Mouse (Mus musculus) ES-Bruce4 (cell line): ENCODE measurements around the gene Zfp523. TPM values are rescaled to one million over a fixed set of nuclear protein-coding genes. Genes with fewer than 3 reads are reported as not detected.

ENCODE experiments used
- H3K27ac ChIP-seq: 2 replicates; pipeline ENCODE4 v1.5.1; 2012; ENCODE audit warnings: low read length, inconsistent platforms; ENCODE audit not compliant: insufficient read depth
- H3K27me3 ChIP-seq: 2 replicates; pipeline ENCODE4 v1.6.1; 2012; ENCODE audit warnings: mild to moderate bottlenecking, low read length, inconsistent platforms; ENCODE audit not compliant: control insufficient read depth, poor library complexity, insufficient read depth, severe bottlenecking
- H3K36me3 ChIP-seq: 2 replicates; pipeline ENCODE4 v1.6.1; 2012; ENCODE audit warnings: inconsistent platforms, mild to moderate bottlenecking, low read length, moderate library complexity; ENCODE audit not compliant: control insufficient read depth, poor library complexity, insufficient read depth, severe bottlenecking
- H3K4me1 ChIP-seq: one replicate; pipeline ENCODE4 v1.8.1; 2011; ENCODE audit warnings: low read length; ENCODE audit not compliant: control insufficient read depth, insufficient read depth
- H3K4me3 ChIP-seq: 2 replicates; pipeline ENCODE4 v1.5.1; 2011; ENCODE audit warnings: low read depth, mild to moderate bottlenecking, low read length
- H3K9ac ChIP-seq: 2 replicates; pipeline ENCODE4 v1.6.1; 2012; ENCODE audit warnings: low read depth, mild to moderate bottlenecking, inconsistent platforms; ENCODE audit not compliant: poor library complexity, severe bottlenecking
- H3K9me3 ChIP-seq: replicated peaks from 2 replicates; pipeline ENCODE4 v1.6.1; 2012; ENCODE audit warnings: mild to moderate bottlenecking, low read length, inconsistent platforms; ENCODE audit not compliant: control insufficient read depth, poor library complexity, insufficient read depth, severe bottlenecking
- CTCF ChIP-seq: IDR thresholded peaks from one replicate; pipeline ENCODE4 v1.8.1; 2011; ENCODE audit warnings: low read depth, low read length
- EP300 ChIP-seq: IDR thresholded peaks from 2 replicates; pipeline ENCODE4 v1.6.1; 2011; ENCODE audit warnings: low read depth, low read length; ENCODE audit not compliant: insufficient read depth
- POLR2A ChIP-seq: IDR thresholded peaks from one replicate; pipeline ENCODE4 v1.8.1; 2011; ENCODE audit warnings: low read length; ENCODE audit not compliant: insufficient read depth
- polyA plus RNA-seq: library from polyadenylated mRNA; stranded (reverse); fragments of >200 nt; gene quantifications from 2 replicates; pipeline ENCODE4 v1.2.4, GENCODE M21; 2011; ENCODE audit warnings: low read depth; ENCODE audit not compliant: missing spikeins, insufficient read depth, insufficient read length

The Zfp523 gene
- polyA plus RNA-seq, 1 experiment: 16.6 TPM

- TF ChIP-seq CTCF (no peak), EP300 (no peak), POLR2A (no peak)
- H3K27me3 ChIP-seq: no peaks in the 10 kb centered on the region
- H3K4me1 ChIP-seq: peaks cover 26% of the 10 kb centered on the region
- H3K27ac ChIP-seq: no peak overlapping the region
- no peaks in the 10 kb centered on the region for H3K9me3 ChIP-seq
- no peak overlapping the region for H3K4me3 ChIP-seq
- H3K36me3 ChIP-seq: no peaks in the 10 kb centered on the region
- H3K9ac ChIP-seq: no peak overlapping the region
Observed at GRCm38 (mm10) chr17:28153095-28153494, 23.8 kb upstream of the Zfp523 start.

- Histone ChIP-seq H3K36me3 (no peaks in the 10 kb centered on the region), H3K27ac (no peak overlapping the region), H3K9ac (no peak overlapping the region), H3K9me3 (no peaks in the 10 kb centered on the region), H3K4me1 (peaks cover 17% of the 10 kb centered on the region), H3K27me3 (no peaks in the 10 kb centered on the region), H3K4me3 (peak overlapping the region; percentile 31; the same call in 1 of the 2 replicates)
- TF ChIP-seq POLR2A (no peak), CTCF (no peak), EP300 (no peak)
Observed at GRCm38 (mm10) chr17:28154970-28155369, 22.0 kb upstream of the Zfp523 start.

DNA sequence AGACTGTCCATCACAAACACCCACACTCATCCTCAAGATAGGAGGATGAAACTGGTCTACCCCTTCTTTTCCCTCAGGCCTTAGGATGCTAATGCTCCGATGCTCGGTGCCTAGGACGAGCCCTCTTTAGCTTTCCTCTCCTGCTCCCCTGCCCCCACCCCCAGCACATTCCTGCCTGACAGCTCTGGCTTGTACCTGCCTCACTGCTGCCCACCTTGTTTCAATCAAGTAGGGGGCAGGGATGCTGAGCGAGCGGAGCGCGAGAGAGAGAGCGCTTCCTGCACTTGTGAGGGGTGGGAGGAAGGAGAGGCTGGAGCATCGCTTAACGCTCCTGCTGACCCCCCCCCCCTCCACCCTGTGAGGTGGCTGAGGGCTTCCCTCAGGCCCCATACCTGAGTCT, 16.6 kb upstream of the Zfp523 start:
- H3K36me3 ChIP-seq: no peaks in the 10 kb centered on the region
- H3K4me3 ChIP-seq: no peak overlapping the region
- H3K27me3 ChIP-seq: no peaks in the 10 kb centered on the region
- no peaks in the 10 kb centered on the region for H3K4me1 ChIP-seq
- no peak overlapping the region for H3K27ac ChIP-seq
- TF ChIP-seq CTCF: no peak
- TF ChIP-seq POLR2A: no peak
- no peak for TF ChIP-seq EP300
- H3K9me3 ChIP-seq: no peaks in the 10 kb centered on the region
- no peak overlapping the region for H3K9ac ChIP-seq

GRCm38 (mm10) chr17:28161310-28161881, 15.5 kb upstream of the Zfp523 start:
- Histone ChIP-seq H3K4me1 (no peaks in the 10 kb centered on the region), H3K36me3 (no peaks in the 10 kb centered on the region), H3K9ac (no peak overlapping the region), H3K4me3 (no peak overlapping the region), H3K27ac (no peak overlapping the region), H3K27me3 (no peaks in the 10 kb centered on the region), H3K9me3 (no peaks in the 10 kb centered on the region)
- TF ChIP-seq POLR2A (no peak), EP300 (no peak), CTCF (no peak)

- Histone ChIP-seq H3K4me3 (no peak overlapping the region), H3K27me3 (no peaks in the 10 kb centered on the region), H3K9me3 (no peaks in the 10 kb centered on the region), H3K9ac (no peak overlapping the region), H3K36me3 (no peaks in the 10 kb centered on the region), H3K4me1 (no peaks in the 10 kb centered on the region), H3K27ac (no peak overlapping the region)
- TF ChIP-seq CTCF (peak; percentile 92), POLR2A (no peak), EP300 (peak; percentile 59; the same call in 1 of the 2 replicates)
Observed at GRCm38 (mm10) chr17:28163666-28164065, 13.3 kb upstream of the Zfp523 start.

GRCm38 (mm10) chr17:28170460-28171305, 6.2 kb upstream of the Zfp523 start:
- H3K36me3 ChIP-seq: no peaks in the 10 kb centered on the region
- H3K9ac ChIP-seq: no peak overlapping the region
- H3K27me3 ChIP-seq: no peaks in the 10 kb centered on the region
- no peak overlapping the region for H3K4me3 ChIP-seq
- H3K9me3 ChIP-seq: no peaks in the 10 kb centered on the region
- peaks cover 6% of the 10 kb centered on the region for H3K4me1 ChIP-seq
- TF ChIP-seq CTCF (no peak), EP300 (no peak), POLR2A (no peak)
- H3K27ac ChIP-seq: no peak overlapping the region
